Mouse (Mus musculus) kidney, embryonic 16.5 days (tissue): ENCODE results near the gene Zfp64. TPM values are rescaled to one million over a fixed set of nuclear protein-coding genes. Genes with fewer than 3 reads are reported as not detected.

Source experiments
- polyA plus RNA-seq: library from polyadenylated mRNA; unstranded; fragments of >200 nt; fragmentation: Nextera tagmentation; extraction: Ambion mirVana; gene quantifications from 2 replicates; pipeline ENCODE4 v1.2.1, GENCODE M21; 2015

Gene Zfp64
- polyA plus RNA-seq, 1 experiment from 2014 or later = 30.1 TPM

Other genes with a start within 250 kb of the Zfp64 start
- 10.3 and 12.4 TPM in 2 replicates for gene Atp9a, start 213.2 kb downstream of the Zfp64 start, polyA plus RNA-seq
- gene Sall4, start 187.6 kb downstream of the Zfp64 start, polyA plus RNA-seq = 0.09 and 0.23 TPM in 2 replicates